Mouse (Mus musculus): ENCODE measurements around the gene Cfb. TPM values are rescaled to one million over a fixed set of nuclear protein-coding genes. Genes with fewer than 3 reads are reported as not detected.

The Cfb gene
- total and polyA plus RNA-seq, 3 experiments, result 0.34 to 5.9 TPM; not detected in 1

DNA sequence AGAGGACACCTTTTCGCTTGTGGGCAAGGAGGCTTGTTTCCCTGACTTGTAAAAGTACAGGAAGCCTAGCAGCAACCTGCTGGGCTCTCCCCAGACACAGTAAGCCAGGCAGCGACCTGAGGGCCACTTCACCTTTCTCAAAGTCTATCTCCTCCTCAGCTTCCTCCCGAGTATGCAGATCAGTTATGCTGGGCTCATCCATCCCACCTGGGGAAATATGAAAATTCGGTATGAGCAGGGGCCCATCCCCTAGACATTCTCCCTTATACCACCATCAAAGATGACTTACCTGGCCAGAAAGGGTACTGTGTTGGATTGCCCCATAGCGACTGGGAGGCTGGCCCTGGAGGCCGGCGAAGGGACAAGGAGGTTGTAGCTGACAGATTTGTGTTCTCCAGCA is 14.7 kb downstream of the Cfb start:
- H3K4me3 ChIP-seq (replicated peaks in 1 of 3; ENCODE audit: low read depth in 2 of 3, low read length in 2 of 3, poor library complexity in 1 of 3), result no peak overlapping the region
- no peaks in the 10 kb centered on the region for H3K9me3 ChIP-seq (replicated peaks; ENCODE audit: low read length)
- H3K36me3 ChIP-seq (replicated peaks in 1 of 2; ENCODE audit: control insufficient read depth in 1 of 2, insufficient read depth in 1 of 2, low read length in 1 of 2), result peaks cover 57 to 70% of the 10 kb centered on the region in 2 experiments
- no peak overlapping the region for H3K4me2 ChIP-seq (ENCODE audit: insufficient read depth, low read depth, poor library complexity, severe bottlenecking)
- in situ Hi-C loops (cut with MboI; ENCODE audit: low pct_ligation_motif_present, low pct_unique_long_range_greater_than_20kb, low sequenced_read_pairs), result no loop called here
- TF ChIP-seq TBP (conservative IDR thresholded peaks at IDR 0.05; ENCODE audit: low read depth, low read length) (no peak), KAT2A (IDR thresholded peaks at IDR 0.05; ENCODE audit: insufficient replicate concordance, low read length) (no peak), MAFK (IDR thresholded peaks at IDR 0.05; ENCODE audit: insufficient replicate concordance, low read length) (no peak), NRF1 (IDR thresholded peaks at IDR 0.05; ENCODE audit: low read depth, low read length) (no peak), RCOR1 (conservative IDR thresholded peaks at IDR 0.05; ENCODE audit: low read depth, low read length) (no peak), CHD2 (IDR thresholded peaks at IDR 0.05; ENCODE audit: low read length) (no peak), ZKSCAN1 (IDR thresholded peaks at IDR 0.05; ENCODE audit: borderline replicate concordance, low read depth, low read length) (no peak), ZNF384 (IDR thresholded peaks at IDR 0.05; ENCODE audit: low read depth, low read length) (no peak), CHD1 (IDR thresholded peaks at IDR 0.05; ENCODE audit: low read depth, low read length) (no peak), POLR2AphosphoS2 (IDR thresholded peaks at IDR 0.05; ENCODE audit: low read depth, low read length) (no peak)
- dilution Hi-C loops (cut with MboI; ENCODE audit: extremely low pct_ligation_motif_present, extremely low pct_unique_long_range_greater_than_20kb, low sequenced_read_pairs), result no loop called here
- peaks cover 20% of the 10 kb centered on the region for H3K79me2 ChIP-seq (replicated peaks; ENCODE audit: control insufficient read depth, extremely low read depth, insufficient read depth, poor library complexity, severe bottlenecking)
- no peak for DNase-seq (ENCODE audit: extremely low read depth)
- peaks cover 2 to 27% of the 10 kb centered on the region in 2 experiments for H3K4me1 ChIP-seq (ENCODE audit: control insufficient read depth in 1 of 2, insufficient read depth in 2 of 2)
- H3K27me3 ChIP-seq (replicated peaks), result no peaks in the 10 kb centered on the region
- H3K27ac ChIP-seq (ENCODE audit: insufficient read depth, low read depth), result no peak overlapping the region
- no peak overlapping the region for H3K9ac ChIP-seq (ENCODE audit: insufficient read depth, low read depth)

DNA sequence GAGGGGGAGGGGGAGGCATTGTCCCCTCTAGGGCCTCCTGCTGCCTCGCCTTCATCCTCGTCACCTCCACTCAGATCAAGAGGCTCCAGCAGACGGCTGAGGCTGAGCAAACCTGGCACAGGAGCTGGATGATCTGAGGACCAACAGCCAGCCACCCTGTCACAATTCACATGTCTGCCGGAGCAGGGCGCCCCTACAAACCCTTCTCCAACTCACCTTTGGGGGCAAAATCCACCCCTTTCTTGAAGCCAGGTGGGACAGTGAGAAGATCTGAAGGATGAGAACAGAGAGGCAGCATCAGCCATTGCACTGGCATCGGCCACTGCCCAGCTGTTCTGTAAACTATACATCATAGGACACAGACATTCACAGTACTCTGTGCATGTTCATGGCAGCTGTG is 15.1 kb downstream of the Cfb start:
- H3K27me3 ChIP-seq (replicated peaks), result no peaks in the 10 kb centered on the region
- dilution Hi-C loops (cut with MboI; ENCODE audit: extremely low pct_ligation_motif_present, extremely low pct_unique_long_range_greater_than_20kb, low sequenced_read_pairs), result no loop called here
- no peak for TF ChIP-seq NELFE (IDR thresholded peaks at IDR 0.05; ENCODE audit: low read depth, low read length)
- TF ChIP-seq USF1 (IDR thresholded peaks at IDR 0.05; ENCODE audit: low read depth, low read length), result no peak
- no peak for TF ChIP-seq MEF2A (IDR thresholded peaks at IDR 0.05; ENCODE audit: borderline replicate concordance, low read depth, low read length)
- no peak for TF ChIP-seq EP300 (IDR thresholded peaks at IDR 0.05; ENCODE audit: low read length)
- no peak for TF ChIP-seq ZKSCAN1 (IDR thresholded peaks at IDR 0.05; ENCODE audit: borderline replicate concordance, low read depth, low read length)
- TF ChIP-seq CTCF (conservative IDR thresholded peaks at IDR 0.05 in 1 of 2, IDR thresholded peaks at IDR 0.05 in 1 of 2; ENCODE audit: low read depth in 2 of 2, low read length in 2 of 2), result no peak
- no peak for TF ChIP-seq NRF1 (IDR thresholded peaks at IDR 0.05; ENCODE audit: low read depth, low read length)
- no peak for TF ChIP-seq IRF4 (IDR thresholded peaks at IDR 0.05; ENCODE audit: low read depth, low read length)
- TF ChIP-seq BHLHE40 (IDR thresholded peaks at IDR 0.05; ENCODE audit: low read depth, low read length), result no peak
- TF ChIP-seq MYC (IDR thresholded peaks at IDR 0.05; ENCODE audit: low read depth, low read length), result no peak
- TF ChIP-seq POLR2A (IDR thresholded peaks at IDR 0.05; ENCODE audit: low read depth, low read length), result no peak
- TF ChIP-seq SMC3 (IDR thresholded peaks at IDR 0.05; ENCODE audit: low read depth, low read length), result no peak
- no peak for TF ChIP-seq ELF1 (IDR thresholded peaks at IDR 0.05; ENCODE audit: low read depth, low read length)
- TF ChIP-seq POLR2AphosphoS2 (IDR thresholded peaks at IDR 0.05; ENCODE audit: low read depth, low read length), result no peak
- no peak for TF ChIP-seq MAFK (IDR thresholded peaks at IDR 0.05; ENCODE audit: insufficient replicate concordance, low read length)
- no peak for TF ChIP-seq RCOR1 (conservative IDR thresholded peaks at IDR 0.05; ENCODE audit: low read depth, low read length)
- no peak for TF ChIP-seq CHD2 (IDR thresholded peaks at IDR 0.05; ENCODE audit: low read length)
- TF ChIP-seq ZNF384 (IDR thresholded peaks at IDR 0.05; ENCODE audit: low read depth, low read length), result no peak
- TF ChIP-seq TCF12 (IDR thresholded peaks at IDR 0.05; ENCODE audit: low read depth, low read length), result no peak
- TF ChIP-seq MXI1 (IDR thresholded peaks at IDR 0.05; ENCODE audit: low read depth, low read length), result no peak
- in situ Hi-C loops (cut with MboI; ENCODE audit: low pct_ligation_motif_present, low pct_unique_long_range_greater_than_20kb, low sequenced_read_pairs), result no loop called here
- H3K9me3 ChIP-seq (replicated peaks; ENCODE audit: low read length), result no peaks in the 10 kb centered on the region
- H3K9ac ChIP-seq (ENCODE audit: insufficient read depth, low read depth), result no peak overlapping the region
- no peak overlapping the region for H3K4me2 ChIP-seq (ENCODE audit: insufficient read depth, low read depth, poor library complexity, severe bottlenecking)
- no peak overlapping the region for H3K4me3 ChIP-seq (replicated peaks in 1 of 3; ENCODE audit: low read depth in 2 of 3, low read length in 2 of 3, poor library complexity in 1 of 3)
- peaks cover 20% of the 10 kb centered on the region for H3K79me2 ChIP-seq (replicated peaks; ENCODE audit: control insufficient read depth, extremely low read depth, insufficient read depth, poor library complexity, severe bottlenecking)
- DNase-seq (ENCODE audit: extremely low read depth), result no peak
- peaks cover 2 to 23% of the 10 kb centered on the region in 2 experiments for H3K4me1 ChIP-seq (ENCODE audit: control insufficient read depth in 1 of 2, insufficient read depth in 2 of 2)
- no peak overlapping the region for H3K27ac ChIP-seq (ENCODE audit: insufficient read depth, low read depth)
- peaks cover 56 to 70% of the 10 kb centered on the region in 2 experiments for H3K36me3 ChIP-seq (replicated peaks in 1 of 2; ENCODE audit: control insufficient read depth in 1 of 2, insufficient read depth in 1 of 2, low read length in 1 of 2)
